Mouse (Mus musculus) cerebellum, postnatal 14 days (tissue): ENCODE measurements around the gene Pigb.

ENCODE experiments used
- DNase-seq, 2 experiments: peaks; one replicate each; pipeline ENCODE4 v3.0.0; 2021; ENCODE audit warnings: mixed read lengths in 2 of 2

The Pigb gene

DNA sequence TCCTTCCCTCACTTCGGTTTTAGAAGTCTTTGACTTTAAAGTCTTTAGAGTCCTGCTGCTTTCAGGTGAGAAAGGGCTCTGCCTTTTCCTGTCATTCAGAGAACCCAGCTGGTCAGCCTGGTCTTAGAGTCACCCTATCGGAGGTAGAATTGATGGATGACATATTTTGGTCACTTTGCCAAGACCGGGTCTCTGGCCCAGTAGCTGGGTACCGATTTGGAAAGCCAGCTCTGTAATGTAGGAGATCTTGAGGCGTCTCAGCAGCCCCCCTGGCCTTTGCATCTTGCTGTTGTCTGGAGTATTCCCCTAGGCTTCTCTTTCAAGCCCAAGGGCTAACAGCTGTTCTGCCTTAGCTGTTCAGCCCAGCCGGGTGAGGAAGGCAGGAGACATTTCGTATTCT is 5.0 kb upstream of the Pigb start:
- DNase-seq, result peak; percentile 65 to 68

DNA sequence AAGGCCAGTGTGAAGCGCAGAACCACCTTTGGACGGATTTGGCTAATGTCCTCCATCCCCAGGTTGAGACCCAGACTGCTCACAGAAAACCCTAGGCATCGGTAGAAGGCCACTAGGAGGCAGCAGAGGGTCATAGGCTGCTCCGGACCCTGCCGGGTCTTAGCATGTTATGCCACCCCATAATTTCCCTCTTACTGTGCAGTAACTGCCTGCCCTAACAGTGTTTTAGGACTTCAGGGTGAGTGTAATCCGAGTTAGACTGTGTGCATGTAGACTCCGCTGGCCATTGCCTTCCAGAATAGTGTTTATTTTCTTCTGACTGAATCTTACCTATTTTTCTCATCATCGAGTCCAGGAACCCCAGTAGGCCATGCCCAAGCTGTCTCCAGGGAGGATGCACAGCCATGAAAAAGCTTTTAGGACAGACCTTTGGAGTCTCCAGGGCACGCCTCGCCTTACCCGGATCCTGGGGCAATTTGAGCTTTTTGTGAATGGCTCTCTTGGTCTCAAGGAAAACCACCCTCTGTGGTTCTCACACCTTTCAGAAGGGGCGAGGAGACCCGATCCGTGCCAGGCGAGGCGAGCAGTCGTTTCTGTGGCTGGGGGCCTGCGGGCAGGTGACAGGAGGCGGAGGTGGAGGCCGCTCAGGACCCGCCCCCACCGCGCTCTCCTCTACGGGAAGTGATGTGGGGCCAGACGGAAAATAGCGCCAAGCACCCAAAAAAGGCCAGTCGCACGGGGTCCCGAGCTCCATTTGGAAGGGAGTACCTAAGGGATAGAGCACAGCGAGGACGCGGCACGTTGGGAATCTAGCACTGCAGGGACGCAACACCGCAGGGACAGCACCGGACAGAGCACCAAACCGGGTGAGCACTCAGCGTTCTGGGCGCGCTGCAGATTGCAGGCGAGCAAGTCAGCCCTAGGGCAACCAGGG is 4.2 kb upstream of the Pigb start, which contains the start of gene Rab27a:
Gene Rab27a, plus strand, starts transcription at position 709 of the 934 bp plus-strand sequence.
- peak; percentile 96 to 98 for DNase-seq

- DNase-seq, result peak; percentile 95 to 96
Observed at GRCm38 (mm10) chr9:73039222-73039945, 794 bp downstream of the Pigb start.

DNA sequence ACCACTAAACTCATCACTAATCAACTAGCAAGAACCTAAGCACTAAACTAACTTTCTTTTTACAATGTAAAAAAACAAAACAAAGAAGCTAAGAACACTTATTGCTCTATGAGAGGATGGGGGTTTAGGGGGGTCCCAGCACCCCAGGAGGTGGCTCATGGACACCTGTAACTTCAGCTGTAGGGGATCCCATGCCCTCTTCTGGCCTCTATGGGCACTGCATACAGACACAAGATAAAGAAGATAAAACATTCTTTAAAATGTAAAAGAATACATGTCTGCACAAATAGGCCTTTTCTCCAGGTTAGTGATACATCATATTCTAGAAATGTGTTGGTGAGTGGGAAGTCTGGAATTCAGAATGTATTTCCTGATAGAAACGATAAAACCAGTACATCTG is 6.8 kb downstream of the Pigb start:
- DNase-seq, result no peak

DNA sequence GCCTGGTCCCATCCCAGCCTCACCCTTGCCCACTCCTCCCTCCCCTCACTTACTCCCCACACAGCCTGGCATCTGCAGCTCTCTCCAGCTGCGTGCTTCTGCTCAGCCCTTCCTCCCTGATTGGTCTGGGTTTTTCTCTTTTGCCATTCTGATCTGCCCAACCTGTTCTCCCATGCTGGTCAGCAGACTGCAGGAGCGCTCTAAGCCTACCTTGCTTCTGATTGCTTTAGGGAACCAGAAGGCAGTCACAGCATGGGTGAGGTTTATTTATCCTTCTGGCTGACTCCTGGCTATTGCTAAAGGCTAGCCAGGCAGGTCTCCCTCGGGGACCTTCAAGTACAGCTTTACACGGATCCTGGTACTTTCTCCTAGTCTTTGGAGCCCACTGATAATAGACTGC is 8.8 kb downstream of the Pigb start:
- DNase-seq, result peak; percentile 28 to 49

DNA sequence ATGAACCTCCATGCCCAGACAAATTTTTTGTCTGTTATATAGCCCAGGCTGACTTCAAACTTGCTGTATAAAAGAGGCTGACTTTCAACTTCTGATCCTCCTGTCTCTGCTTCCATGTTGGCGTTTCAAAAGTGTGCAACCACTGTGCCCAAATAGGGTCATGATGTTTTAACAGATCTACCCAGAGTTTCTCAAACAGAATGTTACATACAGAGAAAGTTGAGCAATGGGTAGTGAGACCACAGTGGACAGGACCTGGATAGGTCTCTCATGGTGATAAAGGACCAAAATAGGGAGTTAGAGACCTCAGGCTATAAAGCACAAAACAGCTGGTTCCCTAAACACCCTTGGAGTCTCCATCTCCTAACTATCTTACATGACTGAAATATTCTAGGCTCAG is 9.7 kb downstream of the Pigb start:
- DNase-seq, result no peak

DNA sequence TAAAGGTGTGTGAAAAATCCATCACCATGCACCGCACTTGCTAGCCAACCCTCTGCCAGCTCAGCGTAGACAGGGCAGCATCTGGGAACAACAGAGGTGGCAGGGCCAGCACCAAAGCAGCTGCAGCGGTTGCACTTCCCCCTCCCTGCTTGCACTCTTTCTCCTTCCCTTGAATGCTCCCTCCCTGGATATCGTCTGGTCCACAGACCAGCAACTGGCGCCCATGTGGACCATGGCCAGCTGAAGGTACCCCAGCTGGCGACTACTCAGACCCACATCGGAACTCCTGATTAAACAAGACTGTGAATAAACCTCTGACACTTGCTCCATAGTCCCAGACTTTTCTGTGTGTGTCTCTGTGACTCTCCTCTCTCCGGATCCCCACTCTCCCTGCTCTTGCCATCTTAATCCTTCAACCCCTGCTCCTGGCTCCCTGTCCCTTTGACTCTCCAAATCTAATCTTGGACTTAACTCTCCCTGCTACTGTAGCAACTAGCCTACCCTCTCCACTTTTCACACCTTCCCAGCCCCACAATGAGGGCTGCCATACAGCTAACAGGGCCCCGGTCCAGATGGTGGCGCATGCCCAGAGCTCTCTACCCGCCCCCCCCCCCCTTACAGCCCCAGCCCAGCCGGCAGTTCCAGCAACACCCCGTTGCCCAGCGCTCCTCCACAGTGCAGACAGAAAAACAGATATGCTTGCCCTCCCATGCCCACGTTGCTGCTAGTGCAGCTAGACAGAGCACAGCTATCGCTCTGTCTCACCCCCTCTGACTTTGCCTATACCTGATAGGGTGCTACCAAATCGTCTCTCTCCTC is 14.2 kb downstream of the Pigb start:
- DNase-seq, result peak; percentile 42 to 53

DNA sequence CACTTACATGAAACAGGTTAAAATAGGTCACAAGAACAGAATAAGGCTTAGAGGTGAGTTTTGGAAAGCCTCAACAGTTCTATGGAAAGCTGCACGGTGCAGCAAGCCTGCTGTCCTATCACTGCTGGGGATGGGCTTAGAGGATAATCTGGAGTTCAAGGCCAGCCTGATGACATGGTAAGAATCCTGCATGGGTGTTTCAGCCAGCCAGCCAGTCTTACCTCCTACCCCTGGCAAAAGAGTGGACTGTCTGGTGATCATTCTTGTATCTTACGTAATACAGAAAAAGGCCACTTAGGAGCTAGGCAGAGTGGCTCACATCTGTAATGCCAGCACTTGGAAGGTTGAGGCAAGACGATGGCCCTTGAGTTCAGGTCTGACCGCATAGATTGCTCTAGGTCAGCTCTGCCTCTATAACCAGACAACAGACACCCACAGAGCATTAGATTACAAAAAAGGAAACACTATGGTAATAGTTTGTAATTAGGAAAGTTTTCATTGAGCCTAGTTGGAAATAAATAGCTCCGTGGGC is 19.5 kb downstream of the Pigb start:
- DNase-seq, result no peak

DNA sequence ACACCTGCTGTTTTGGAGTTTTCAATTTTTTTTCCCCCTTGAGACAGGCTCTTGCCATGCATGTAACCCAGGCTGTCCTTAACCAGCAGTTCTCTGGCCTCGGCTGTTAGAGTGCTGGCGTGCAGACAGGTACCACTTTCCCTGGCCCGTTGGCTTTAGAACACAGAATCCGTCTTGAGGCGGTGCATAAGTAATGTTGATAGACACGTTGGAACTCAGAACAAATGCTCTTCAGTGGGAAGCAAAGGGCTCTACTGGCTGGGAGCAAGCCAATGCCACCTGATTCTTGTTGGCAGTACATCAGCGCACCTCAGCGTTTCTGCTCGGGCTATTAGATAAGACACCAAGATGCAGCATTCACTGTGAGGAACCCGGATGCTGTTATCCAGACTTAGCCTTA is 20.3 kb downstream of the Pigb start:
- peak; percentile 79 to 80 for DNase-seq

DNA sequence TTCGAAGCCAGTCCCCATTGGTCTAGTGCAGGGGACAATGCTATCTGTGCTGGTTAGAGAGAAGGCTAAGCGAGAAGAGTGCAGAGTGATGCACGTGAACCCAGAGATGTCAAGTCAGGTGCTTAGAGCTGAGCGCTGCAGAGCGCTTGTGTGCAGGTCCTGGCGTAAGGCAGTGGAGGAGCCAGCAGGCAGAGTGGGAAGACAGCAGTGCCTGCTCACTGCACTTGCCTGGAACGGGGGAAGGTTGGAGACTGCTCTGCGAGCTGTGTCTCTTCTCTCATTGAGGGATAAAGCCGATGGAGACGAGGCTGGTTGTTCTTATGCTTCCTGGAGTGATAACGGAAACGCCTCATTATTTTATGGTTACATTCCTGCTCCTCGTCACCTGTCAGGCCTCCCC is 25.5 kb downstream of the Pigb start:
- DNase-seq, result no peak

DNA sequence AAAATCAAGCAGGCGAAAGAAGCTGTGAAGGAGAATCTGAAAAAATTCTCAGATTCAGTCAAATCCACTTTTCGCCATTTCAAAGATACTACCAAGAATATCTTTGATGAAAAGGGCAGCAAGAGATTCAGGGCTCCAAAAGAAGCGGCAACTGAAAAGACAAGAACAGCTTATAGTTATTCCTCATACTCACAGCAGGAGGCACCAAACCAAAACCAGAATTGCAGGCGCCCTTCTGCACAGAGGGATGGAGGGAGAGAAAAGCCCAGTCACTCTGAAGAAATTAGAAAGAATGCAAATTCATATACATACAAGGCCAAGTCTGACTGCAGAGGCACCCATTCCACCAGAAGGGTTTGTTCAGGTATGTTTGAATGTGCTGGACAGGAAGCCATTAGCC is 27.5 kb downstream of the Pigb start:
- DNase-seq, result no peak

GRCm38 (mm10) chr9:73008384-73008783 is 31.8 kb downstream of the Pigb start:
- no peak for DNase-seq

GRCm38 (mm10) chr9:73006175-73006574 is 34.0 kb downstream of the Pigb start:
- peak in 1 of 2 experiments; percentile 31 for DNase-seq

- no peak for DNase-seq
Observed at GRCm38 (mm10) chr9:73005106-73005505, 35.1 kb downstream of the Pigb start.

DNA sequence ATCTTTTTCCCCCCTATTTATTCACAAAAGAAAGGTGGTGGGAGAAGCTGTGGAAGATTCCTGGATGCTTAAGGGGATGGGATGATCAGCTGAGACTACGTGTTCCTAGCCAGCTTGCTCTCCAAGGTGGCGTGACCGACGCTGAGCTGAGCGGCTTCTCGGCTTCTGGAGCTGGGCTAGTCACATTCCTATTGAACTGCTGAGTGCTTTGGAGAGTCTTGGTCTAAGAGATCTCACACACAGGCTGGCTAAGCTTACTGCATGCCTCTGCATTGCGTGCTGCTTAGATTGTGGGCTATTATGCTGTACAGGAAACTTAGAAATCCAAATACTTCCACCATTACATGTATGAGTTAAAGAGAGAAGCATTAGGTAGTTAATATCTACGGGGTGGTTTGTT is 36.1 kb downstream of the Pigb start:
- no peak for DNase-seq

DNA sequence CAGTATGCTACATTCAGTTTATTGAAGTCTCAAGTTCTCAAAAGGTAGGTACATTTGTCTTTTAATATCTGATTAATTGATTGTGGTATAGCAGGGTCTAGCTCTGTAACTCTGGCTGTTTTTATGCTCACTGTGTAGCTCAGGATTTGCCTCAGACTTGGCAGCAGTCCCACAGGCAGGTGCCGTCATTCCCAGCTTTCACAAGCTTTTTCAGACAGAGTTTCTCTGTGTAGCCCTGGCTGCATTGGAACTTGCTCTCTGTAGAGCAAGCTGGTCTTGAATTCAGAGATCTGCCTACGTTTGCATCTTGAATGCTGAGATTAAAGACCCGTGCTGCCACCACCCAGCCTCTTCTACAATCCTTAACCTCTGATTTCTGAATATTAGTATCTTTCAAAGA is 38.0 kb downstream of the Pigb start:
- DNase-seq, result peak in 1 of 2 experiments; percentile 20

GRCm38 (mm10) chr9:73001314-73002011 is 38.7 kb downstream of the Pigb start:
- DNase-seq, result no peak

- DNase-seq, result no peak
Observed at GRCm38 (mm10) chr9:73000487-73000886, 39.7 kb downstream of the Pigb start.

DNA sequence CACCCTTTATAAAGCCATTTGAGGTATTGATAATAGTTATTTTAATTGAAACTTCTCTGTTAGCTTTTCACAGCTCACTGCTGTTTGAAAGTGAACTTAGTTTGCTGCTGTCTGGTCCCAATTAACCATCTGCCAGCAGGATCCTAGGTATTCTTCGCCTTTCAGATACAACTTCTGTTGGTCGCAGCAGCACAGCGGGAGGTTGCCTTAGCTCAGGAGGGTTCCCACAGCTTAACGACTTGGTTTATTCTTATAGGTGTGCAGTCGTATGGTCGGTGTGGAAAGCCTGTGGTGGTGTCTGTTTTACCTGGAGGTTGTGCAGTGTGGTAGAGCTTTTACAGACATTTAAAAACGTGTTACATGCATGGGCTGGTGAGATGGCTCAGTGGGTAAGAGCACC is 43.4 kb downstream of the Pigb start:
- DNase-seq, result no peak

DNA sequence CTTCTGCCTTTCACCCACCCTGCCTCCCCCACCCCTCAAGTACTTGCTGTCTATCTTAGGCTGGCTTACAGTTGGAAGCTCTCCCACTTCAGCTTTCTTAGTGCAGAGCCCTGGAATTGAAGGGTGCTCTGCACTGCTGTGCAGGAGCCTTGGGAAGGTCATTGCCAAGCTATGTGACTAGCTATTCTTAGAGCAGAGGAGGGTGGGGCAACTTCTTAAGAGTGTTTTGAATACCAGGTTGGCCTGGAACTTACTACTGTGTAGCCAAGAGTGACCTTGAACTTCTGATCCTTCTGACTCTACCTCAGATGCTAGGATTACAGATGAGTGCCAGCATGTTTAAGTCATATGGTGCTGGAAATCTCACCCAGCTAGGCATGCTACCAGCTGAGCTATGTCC is 44.0 kb downstream of the Pigb start:
- no peak for DNase-seq

DNA sequence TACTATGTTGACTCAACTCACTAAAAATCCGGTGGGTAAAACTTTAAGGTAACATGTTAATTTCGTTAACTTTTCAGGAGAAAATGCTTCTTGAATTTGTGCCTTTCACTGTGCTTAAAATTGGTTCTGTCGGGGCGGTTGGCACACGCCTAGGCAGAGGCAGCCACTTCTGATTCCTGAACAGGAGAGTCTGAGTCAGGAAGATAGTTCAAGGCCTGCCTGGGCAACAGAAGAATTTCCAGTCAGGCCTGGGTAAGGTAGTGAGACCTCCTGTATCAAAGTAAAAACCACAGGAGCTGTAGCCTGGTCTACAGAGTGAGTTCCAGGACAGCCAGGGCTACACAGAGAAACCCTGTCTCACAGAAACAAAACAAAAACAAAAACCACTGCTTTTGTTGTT is 47.6 kb downstream of the Pigb start:
- DNase-seq, result no peak

- no peak for DNase-seq
Observed at GRCm38 (mm10) chr9:72991420-72991819, 48.8 kb downstream of the Pigb start.
